Mouse (Mus musculus): ENCODE results near the gene Ints11. TPM values are rescaled to one million over a fixed set of nuclear protein-coding genes. Genes with fewer than 3 reads are reported as not detected.
A peak's percentile ranks its signal among the peaks of the same experiment; 100 is the strongest.

Gene Ints11
- polyA plus RNA-seq, 1 experiment from 2014 or later: 92.8 TPM

DNA sequence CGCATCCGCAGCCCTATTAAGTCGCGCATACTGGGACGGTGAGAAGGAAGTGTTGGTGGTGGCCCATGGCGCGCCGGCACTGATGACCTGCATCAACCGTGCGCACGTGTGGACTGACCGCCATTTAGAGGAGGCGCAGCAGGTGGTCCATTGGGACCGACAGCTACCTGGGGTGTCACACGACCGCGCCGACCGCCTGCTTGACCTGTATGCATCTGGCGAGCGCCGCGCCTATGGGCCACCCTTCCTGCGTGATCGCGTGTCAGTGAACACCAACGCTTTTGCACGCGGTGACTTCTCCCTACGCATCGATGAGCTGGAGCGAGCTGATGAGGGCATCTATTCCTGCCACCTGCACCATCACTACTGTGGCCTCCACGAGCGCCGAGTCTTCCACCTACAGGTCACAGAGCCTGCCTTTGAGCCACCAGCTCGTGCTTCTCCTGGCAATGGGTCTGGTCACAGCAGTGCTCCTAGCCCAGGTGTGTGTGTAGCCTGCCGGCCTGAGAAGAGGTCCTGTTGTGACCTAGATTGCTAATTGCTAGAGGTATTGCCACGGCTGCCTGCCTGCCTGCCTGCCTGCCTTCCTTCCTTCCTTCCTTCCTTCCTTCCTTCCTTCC is 27.6 kb upstream of the Ints11 start:
- Histone ChIP-seq H3K9ac (replicated peaks; ENCODE audit: low read length) (no peak overlapping the region), H3K4me3 (ENCODE audit: low read depth, low read length) (peak overlapping the region; percentile 48; the same call in 1 of the 2 replicates), H3K27ac (replicated peaks; ENCODE audit: low read depth, low read length) (no peak overlapping the region), H3K36me3 (replicated peaks; ENCODE audit: control insufficient read depth, insufficient read depth, low read depth, low read length) (no peaks in the 10 kb centered on the region), H3K4me1 (ENCODE audit: control insufficient read depth, insufficient read depth, low read length) (peaks cover 6% of the 10 kb centered on the region), H3K27me3 (ENCODE audit: control insufficient read depth, insufficient read depth, low read length) (no peaks in the 10 kb centered on the region), H3K4me2 (ENCODE audit: low read depth, low read length) (peak overlapping the region; percentile 86), H3K9me3 (replicated peaks; ENCODE audit: control insufficient read depth, low read length) (no peaks in the 10 kb centered on the region)
- WGBS: 41% methylated on average over 38 of the region's 38 CpGs
- no peak for ATAC-seq (replicated peaks; ENCODE audit: insufficient number of reproducible peaks, low FRiP score, low TSS enrichment, low read depth)
- no peak for DNase-seq (ENCODE audit: low spot score)

DNA sequence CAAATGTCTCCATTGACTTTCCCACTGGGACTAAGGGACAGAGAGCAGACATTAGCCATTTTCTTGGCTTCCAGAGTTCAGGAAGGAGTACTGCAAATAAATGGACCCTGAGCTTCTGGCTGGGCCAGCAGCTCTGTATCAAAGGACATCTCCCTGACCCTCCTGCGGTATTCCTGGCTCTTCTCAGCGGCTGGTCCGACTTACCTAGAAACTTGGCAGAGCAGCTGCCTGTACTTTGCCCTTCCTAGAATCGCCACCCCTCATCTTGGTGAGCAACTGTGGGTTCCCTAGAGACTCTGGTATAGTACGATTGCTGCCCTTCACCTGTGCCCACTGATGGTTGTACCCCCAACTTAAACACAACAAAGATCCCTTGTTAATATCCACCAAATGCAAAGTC is 26.1 kb upstream of the Ints11 start:
- Histone ChIP-seq H3K27ac (replicated peaks; ENCODE audit: low read depth, low read length) (no peak overlapping the region), H3K4me1 (ENCODE audit: control insufficient read depth, insufficient read depth, low read length) (peaks cover 6% of the 10 kb centered on the region), H3K4me2 (ENCODE audit: low read depth, low read length) (no peak overlapping the region), H3K4me3 (ENCODE audit: low read depth, low read length) (no peak overlapping the region), H3K27me3 (ENCODE audit: control insufficient read depth, insufficient read depth, low read length) (no peaks in the 10 kb centered on the region), H3K9me3 (replicated peaks; ENCODE audit: control insufficient read depth, low read length) (no peaks in the 10 kb centered on the region), H3K9ac (replicated peaks; ENCODE audit: low read length) (no peak overlapping the region), H3K36me3 (replicated peaks; ENCODE audit: control insufficient read depth, insufficient read depth, low read depth, low read length) (no peaks in the 10 kb centered on the region)
- ATAC-seq (replicated peaks; ENCODE audit: insufficient number of reproducible peaks, low FRiP score, low TSS enrichment, low read depth) (no peak), DNase-seq (ENCODE audit: low spot score) (no peak)
- 90% methylated on average over 5 of the region's 5 CpGs for WGBS

- H3K27me3 ChIP-seq (ENCODE audit: control insufficient read depth, insufficient read depth, low read length): no peaks in the 10 kb centered on the region
- DNase-seq (ENCODE audit: low spot score) (peak; percentile 93), ATAC-seq (replicated peaks; ENCODE audit: insufficient number of reproducible peaks, low FRiP score, low TSS enrichment, low read depth) (peak; percentile 82)
- H3K4me2 ChIP-seq (ENCODE audit: low read depth, low read length): peak within 1 kb of the TSS; percentile 90
- H3K27ac ChIP-seq (replicated peaks; ENCODE audit: low read depth, low read length): no peak within 1 kb of the TSS; the same call in 1 of the 2 replicates
- no peaks in the 10 kb centered on the region for H3K9me3 ChIP-seq (replicated peaks; ENCODE audit: control insufficient read depth, low read length)
- H3K4me1 ChIP-seq (ENCODE audit: control insufficient read depth, insufficient read depth, low read length): no peaks in the 10 kb centered on the region; the same call in 1 of the 2 replicates
- 2% methylated on average over 53 of the region's 65 CpGs for WGBS
- H3K9ac ChIP-seq (replicated peaks; ENCODE audit: low read length): peak within 1 kb of the TSS; percentile 82
- H3K4me3 ChIP-seq (ENCODE audit: low read depth, low read length): peak within 1 kb of the TSS; percentile 79
- no peaks in the 10 kb centered on the region for H3K36me3 ChIP-seq (replicated peaks; ENCODE audit: control insufficient read depth, insufficient read depth, low read depth, low read length)
These were observed 22.3 kb upstream of the Ints11 start, which contains the start of gene Dvl1 for GRCm38 (mm10) chr4:155846871-155847578. Dvl1 (plus strand) TSS chr4:155847402.

GRCm38 (mm10) chr4:155847591-155848352 is 21.6 kb upstream of the Ints11 start:
- ATAC-seq (replicated peaks; ENCODE audit: insufficient number of reproducible peaks, low FRiP score, low TSS enrichment, low read depth) (peak; percentile 39), DNase-seq (ENCODE audit: low spot score) (peak; percentile 40)
- peak overlapping the region; percentile 79 for H3K4me3 ChIP-seq (ENCODE audit: low read depth, low read length)
- H3K27me3 ChIP-seq (ENCODE audit: control insufficient read depth, insufficient read depth, low read length): no peaks in the 10 kb centered on the region
- peak overlapping the region; percentile 90 for H3K4me2 ChIP-seq (ENCODE audit: low read depth, low read length)
- H3K4me1 ChIP-seq (ENCODE audit: control insufficient read depth, insufficient read depth, low read length): no peaks in the 10 kb centered on the region; the same call in 1 of the 2 replicates
- no peaks in the 10 kb centered on the region for H3K9me3 ChIP-seq (replicated peaks; ENCODE audit: control insufficient read depth, low read length)
- WGBS: 2% methylated on average over 58 of the region's 69 CpGs
- H3K9ac ChIP-seq (replicated peaks; ENCODE audit: low read length): peak overlapping the region; percentile 82
- no peak overlapping the region; the same call in 1 of the 2 replicates for H3K27ac ChIP-seq (replicated peaks; ENCODE audit: low read depth, low read length)
- no peaks in the 10 kb centered on the region for H3K36me3 ChIP-seq (replicated peaks; ENCODE audit: control insufficient read depth, insufficient read depth, low read depth, low read length)

DNA sequence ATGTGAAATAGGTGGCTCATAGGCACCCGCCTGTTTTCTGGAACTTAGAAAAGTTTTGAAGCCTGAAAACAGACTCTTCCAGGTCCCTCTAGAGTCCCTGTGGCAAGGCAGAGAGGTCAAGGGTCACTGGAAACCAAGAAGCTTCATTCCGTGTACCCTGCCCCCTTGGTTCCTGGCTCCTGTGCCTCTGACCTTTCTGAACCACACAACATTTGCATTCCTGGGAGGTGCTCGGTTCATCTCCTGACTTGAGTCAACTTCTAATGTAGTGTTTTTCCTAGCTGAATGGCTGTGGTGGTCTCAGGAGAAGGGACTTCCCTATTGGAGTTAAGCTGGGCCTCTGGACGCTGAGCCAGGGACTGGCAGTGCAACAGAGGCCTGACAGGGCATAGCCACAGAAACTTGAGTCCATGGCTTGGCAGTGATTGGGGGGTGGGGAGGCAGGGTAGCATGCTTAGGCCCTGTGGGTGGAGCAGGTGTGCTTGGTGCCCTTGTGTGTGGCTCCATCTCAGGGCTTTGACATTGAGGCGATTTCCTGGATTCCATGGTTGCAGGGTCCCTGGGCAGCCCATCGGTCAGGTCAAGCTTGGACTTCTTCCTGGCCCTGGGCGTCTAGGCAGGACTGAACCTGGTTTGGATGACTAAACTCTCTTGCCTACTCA is 20.8 kb upstream of the Ints11 start:
- 55% methylated on average over 7 of the region's 7 CpGs for WGBS
- ATAC-seq (replicated peaks; ENCODE audit: insufficient number of reproducible peaks, low FRiP score, low TSS enrichment, low read depth) (no peak), DNase-seq (ENCODE audit: low spot score) (no peak)
- Histone ChIP-seq H3K9ac (replicated peaks; ENCODE audit: low read length) (no peak overlapping the region; the same call in 1 of the 2 replicates), H3K9me3 (replicated peaks; ENCODE audit: control insufficient read depth, low read length) (no peaks in the 10 kb centered on the region), H3K27ac (replicated peaks; ENCODE audit: low read depth, low read length) (no peak overlapping the region), H3K4me1 (ENCODE audit: control insufficient read depth, insufficient read depth, low read length) (no peaks in the 10 kb centered on the region; the same call in 1 of the 2 replicates), H3K4me3 (ENCODE audit: low read depth, low read length) (peak overlapping the region; percentile 79), H3K27me3 (ENCODE audit: control insufficient read depth, insufficient read depth, low read length) (no peaks in the 10 kb centered on the region), H3K4me2 (ENCODE audit: low read depth, low read length) (peak overlapping the region; percentile 90), H3K36me3 (replicated peaks; ENCODE audit: control insufficient read depth, insufficient read depth, low read depth, low read length) (no peaks in the 10 kb centered on the region)

DNA sequence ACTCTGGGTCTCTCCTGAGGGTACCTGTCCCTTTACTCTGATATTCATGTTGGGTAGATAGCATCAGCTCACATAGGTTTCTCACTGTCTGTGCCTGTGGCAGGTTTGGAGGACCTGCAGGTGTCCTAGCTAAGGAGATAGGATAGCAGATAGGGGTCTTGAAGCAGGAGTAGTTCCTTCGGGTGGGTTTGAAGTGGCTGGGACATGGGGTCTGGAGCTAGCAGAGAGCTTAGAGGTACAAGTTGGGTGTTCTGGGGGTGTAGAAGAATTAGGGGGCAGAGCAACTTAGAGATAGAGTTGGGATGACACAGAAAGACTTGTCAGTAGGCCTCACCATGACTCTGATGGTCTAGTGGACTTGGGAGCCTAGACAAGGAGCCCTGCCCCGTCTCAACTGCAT is 20.0 kb upstream of the Ints11 start:
- 94% methylated on average over 2 of the region's 2 CpGs for WGBS
- ATAC-seq (replicated peaks; ENCODE audit: insufficient number of reproducible peaks, low FRiP score, low TSS enrichment, low read depth) (no peak), DNase-seq (ENCODE audit: low spot score) (no peak)
- no peak overlapping the region for H3K4me2 ChIP-seq (ENCODE audit: low read depth, low read length)
- H3K4me3 ChIP-seq (ENCODE audit: low read depth, low read length): no peak overlapping the region
- H3K36me3 ChIP-seq (replicated peaks; ENCODE audit: control insufficient read depth, insufficient read depth, low read depth, low read length): no peaks in the 10 kb centered on the region
- H3K9ac ChIP-seq (replicated peaks; ENCODE audit: low read length): no peak overlapping the region
- H3K27me3 ChIP-seq (ENCODE audit: control insufficient read depth, insufficient read depth, low read length): no peaks in the 10 kb centered on the region
- H3K27ac ChIP-seq (replicated peaks; ENCODE audit: low read depth, low read length): no peak overlapping the region
- H3K4me1 ChIP-seq (ENCODE audit: control insufficient read depth, insufficient read depth, low read length): no peaks in the 10 kb centered on the region; the same call in 1 of the 2 replicates
- H3K9me3 ChIP-seq (replicated peaks; ENCODE audit: control insufficient read depth, low read length): no peaks in the 10 kb centered on the region

DNA sequence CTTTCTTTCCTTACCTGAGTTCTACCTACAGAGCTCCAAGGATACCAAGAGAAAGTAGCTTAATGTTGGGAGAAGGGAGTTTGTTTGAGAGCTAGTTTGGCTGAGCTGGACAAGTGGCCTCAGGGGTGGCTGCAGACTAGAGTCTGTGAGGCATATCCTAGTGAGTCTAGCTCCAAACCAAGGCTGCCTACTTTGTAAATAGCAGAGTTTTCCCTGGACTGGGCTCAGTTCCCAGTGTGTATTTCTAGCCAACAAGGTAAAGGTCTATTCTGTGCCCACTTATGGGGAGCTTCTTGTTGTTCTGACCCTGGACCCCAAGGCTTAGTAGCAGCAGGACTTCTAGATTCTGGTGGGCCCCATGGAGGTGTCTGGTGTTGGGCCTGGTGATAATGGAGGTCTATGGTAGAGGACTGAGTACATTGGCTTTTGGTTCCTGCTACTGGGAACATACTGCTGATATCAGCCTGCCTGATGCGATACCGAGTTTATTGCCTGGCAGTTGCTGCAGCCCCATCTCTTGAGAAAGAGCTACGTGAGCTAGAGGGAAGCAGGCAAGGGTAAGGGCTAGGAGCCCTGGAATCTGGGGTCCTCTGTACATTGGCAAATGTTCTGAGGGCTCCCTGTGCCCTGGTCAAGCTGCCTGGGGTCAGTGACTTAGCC is 19.4 kb upstream of the Ints11 start:
- no peaks in the 10 kb centered on the region for H3K27me3 ChIP-seq (ENCODE audit: control insufficient read depth, insufficient read depth, low read length)
- WGBS: 100% methylated on average over 3 of the region's 3 CpGs
- H3K4me3 ChIP-seq (ENCODE audit: low read depth, low read length): no peak overlapping the region
- H3K4me2 ChIP-seq (ENCODE audit: low read depth, low read length): no peak overlapping the region
- H3K27ac ChIP-seq (replicated peaks; ENCODE audit: low read depth, low read length): no peak overlapping the region
- no peaks in the 10 kb centered on the region for H3K9me3 ChIP-seq (replicated peaks; ENCODE audit: control insufficient read depth, low read length)
- DNase-seq (ENCODE audit: low spot score): no peak
- ATAC-seq (replicated peaks; ENCODE audit: insufficient number of reproducible peaks, low FRiP score, low TSS enrichment, low read depth): no peak
- H3K36me3 ChIP-seq (replicated peaks; ENCODE audit: control insufficient read depth, insufficient read depth, low read depth, low read length): 0 out of 2 replicates have a peak, but pooled peaks cover 3% of the 10 kb centered on the region
- no peaks in the 10 kb centered on the region; the same call in 1 of the 2 replicates for H3K4me1 ChIP-seq (ENCODE audit: control insufficient read depth, insufficient read depth, low read length)
- no peak overlapping the region for H3K9ac ChIP-seq (replicated peaks; ENCODE audit: low read length)
